Mouse (Mus musculus): Measurements from ENCODE around the gene Pus10.

Pus10 gene

GRCm38 (mm10) chr11:23695847-23696246, 30.4 kb downstream of the Pus10 start:
- no peak for DNase-seq (ENCODE audit: low spot score)

- DNase-seq (ENCODE audit: low spot score), result no peak
These were observed 33.1 kb downstream of the Pus10 start for GRCm38 (mm10) chr11:23698526-23698925.

GRCm38 (mm10) chr11:23699414-23700095, 34.1 kb downstream of the Pus10 start:
- no peak for DNase-seq (ENCODE audit: low spot score)

GRCm38 (mm10) chr11:23701831-23702230, 36.4 kb downstream of the Pus10 start:
- no peak for DNase-seq (ENCODE audit: low spot score)

- no peak for DNase-seq (ENCODE audit: low spot score)
These were observed 39.3 kb downstream of the Pus10 start for GRCm38 (mm10) chr11:23704604-23705294.

GRCm38 (mm10) chr11:23712299-23712698, 46.8 kb downstream of the Pus10 start:
- no peak for DNase-seq (ENCODE audit: low spot score)

- no peak for DNase-seq (ENCODE audit: low spot score)
These were observed 53.4 kb downstream of the Pus10 start for GRCm38 (mm10) chr11:23718856-23719255.

- no peak for DNase-seq (ENCODE audit: low spot score)
These were observed 54.4 kb downstream of the Pus10 start for GRCm38 (mm10) chr11:23719825-23720224.

- DNase-seq (ENCODE audit: low spot score), result no peak
These were observed 56.9 kb downstream of the Pus10 start for GRCm38 (mm10) chr11:23722326-23722725.

GRCm38 (mm10) chr11:23725850-23726249, 60.4 kb downstream of the Pus10 start:
- DNase-seq (ENCODE audit: low spot score), result no peak

- DNase-seq (ENCODE audit: low spot score), result no peak
These were observed 61.0 kb downstream of the Pus10 start for GRCm38 (mm10) chr11:23726441-23726840.

GRCm38 (mm10) chr11:23728186-23728585, 62.7 kb downstream of the Pus10 start:
- no peak for DNase-seq (ENCODE audit: low spot score)

GRCm38 (mm10) chr11:23730120-23730519, 64.6 kb downstream of the Pus10 start:
- DNase-seq (ENCODE audit: low spot score), result no peak

- no peak for DNase-seq (ENCODE audit: low spot score)
These were observed 67.4 kb downstream of the Pus10 start for GRCm38 (mm10) chr11:23732840-23733239.

- no peak for DNase-seq (ENCODE audit: low spot score)
These were observed 69.3 kb downstream of the Pus10 start for GRCm38 (mm10) chr11:23734749-23735286.

- DNase-seq (ENCODE audit: low spot score), result no peak
These were observed 70.5 kb downstream of the Pus10 start for GRCm38 (mm10) chr11:23735820-23736470.

GRCm38 (mm10) chr11:23740895-23741294, 75.4 kb downstream of the Pus10 start:
- DNase-seq (ENCODE audit: low spot score), result no peak

- DNase-seq (ENCODE audit: low spot score), result no peak
These were observed 75.9 kb downstream of the Pus10 start for GRCm38 (mm10) chr11:23741386-23741785.

- DNase-seq (ENCODE audit: low spot score), result no peak
These were observed 78.9 kb downstream of the Pus10 start for GRCm38 (mm10) chr11:23744352-23744751.

GRCm38 (mm10) chr11:23746102-23746501, 80.6 kb downstream of the Pus10 start:
- no peak for DNase-seq (ENCODE audit: low spot score)

GRCm38 (mm10) chr11:23753136-23753710, 87.7 kb downstream of the Pus10 start:
- DNase-seq (ENCODE audit: low spot score), result no peak

- no peak for DNase-seq (ENCODE audit: low spot score)
These were observed 88.9 kb downstream of the Pus10 start for GRCm38 (mm10) chr11:23754329-23754728.

- no peak for DNase-seq (ENCODE audit: low spot score)
These were observed 92.7 kb downstream of the Pus10 start for GRCm38 (mm10) chr11:23758218-23758617.

Measured in embryo, embryonic 10 days (tissue).